Mouse (Mus musculus) cerebellum, postnatal 10 days (tissue): ENCODE data around the gene Misp.

ENCODE experiments used
- DNase-seq, 2 experiments: peaks; one replicate each; pipeline ENCODE4 v3.0.0; 2021; ENCODE audit warnings: mixed read lengths in 2 of 2

Gene Misp

GRCm38 (mm10) chr10:79820782-79821181 lies at the start of gene Misp:
Gene Misp, plus strand, starts transcription at chr10:79820989.
- no peak for DNase-seq

DNA sequence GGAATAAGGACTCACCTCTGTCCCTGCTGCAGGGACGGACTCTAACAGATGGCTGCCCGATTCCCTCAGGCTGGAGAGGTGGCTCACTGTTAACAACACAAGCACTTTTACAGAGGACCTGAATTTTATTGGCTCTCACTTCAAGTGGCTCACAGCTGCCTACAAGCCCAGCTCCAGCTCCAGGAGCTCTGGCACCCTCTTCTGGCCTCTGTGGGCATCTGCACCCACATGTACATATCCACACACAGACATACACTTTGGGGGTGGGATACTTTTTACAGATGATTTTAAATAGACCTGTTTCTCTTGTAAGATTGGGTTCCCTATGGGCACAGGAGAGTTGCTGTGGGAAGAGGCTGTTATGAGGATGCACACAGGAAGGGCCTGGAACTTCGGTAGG lies 48.5 kb upstream of the Misp start:
- DNase-seq: no peak

GRCm38 (mm10) chr10:79773208-79773607 lies 47.6 kb upstream of the Misp start:
- DNase-seq: no peak

DNA sequence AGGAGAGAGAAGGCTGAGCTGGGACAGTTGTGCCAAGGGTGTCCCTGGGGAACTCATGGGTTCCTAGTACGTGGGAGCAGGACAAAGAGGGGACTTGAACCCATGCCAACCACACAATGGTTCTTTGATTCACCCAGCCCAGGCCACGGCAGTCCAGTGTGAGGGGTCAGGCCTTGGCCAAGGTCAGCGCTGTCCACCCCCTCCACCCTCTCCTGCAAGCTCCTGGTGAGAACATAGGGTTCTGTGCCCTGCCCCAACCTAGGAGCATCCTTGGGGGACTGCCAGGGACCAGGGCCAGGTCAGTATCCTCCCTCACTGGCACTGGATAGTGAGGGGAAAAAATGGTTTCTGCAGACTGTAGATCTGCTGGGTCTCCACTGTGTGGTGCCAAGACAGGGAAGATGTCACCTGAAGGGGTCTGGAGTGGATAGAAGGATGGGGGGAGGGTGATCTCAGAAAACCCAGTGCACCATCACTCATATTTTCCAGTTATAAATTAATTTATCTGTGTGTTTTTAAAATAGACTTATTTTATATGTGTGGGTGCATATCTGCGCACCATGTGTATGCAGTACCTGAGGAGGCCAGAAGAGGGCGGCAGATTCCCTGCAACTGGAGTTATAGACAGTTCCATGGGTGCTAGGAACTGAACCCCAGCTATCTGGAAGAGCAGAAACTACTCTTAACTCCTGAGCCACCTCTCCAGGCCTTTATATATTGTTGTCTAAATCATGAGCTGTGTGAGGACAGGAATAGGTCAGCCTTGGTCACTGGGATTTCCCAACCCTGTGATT lies 46.1 kb upstream of the Misp start:
- DNase-seq: peak in 1 of 2 experiments; percentile 39

- no peak for DNase-seq
These were observed 43.7 kb upstream of the Misp start, which contains the start of gene Fstl3 for GRCm38 (mm10) chr10:79777103-79777531. Gene Fstl3, plus strand, starts transcription at chr10:79777272.

GRCm38 (mm10) chr10:79778006-79778405 lies 42.8 kb upstream of the Misp start:
- peak; percentile 82 to 88 for DNase-seq

DNA sequence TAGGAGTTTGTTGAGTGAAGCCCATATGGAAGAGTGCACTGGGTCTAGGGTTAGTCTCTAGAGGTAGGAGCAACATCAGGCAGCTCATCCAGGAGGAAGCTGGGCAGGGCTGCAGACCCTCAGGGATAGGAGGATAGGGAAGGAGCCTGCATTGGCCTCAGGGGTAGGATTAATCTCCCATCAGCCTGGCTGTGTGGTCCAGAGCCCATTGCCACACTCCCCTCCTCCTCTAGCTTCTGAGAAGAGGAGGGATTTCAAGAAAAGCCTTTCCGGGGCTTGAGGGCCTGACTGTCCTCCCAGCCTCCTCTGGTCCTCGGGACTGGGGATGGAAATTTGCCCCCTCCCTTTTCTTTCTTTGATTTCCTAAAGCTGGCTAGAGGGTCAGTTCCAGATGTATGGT lies 41.6 kb upstream of the Misp start:
- DNase-seq: no peak

DNA sequence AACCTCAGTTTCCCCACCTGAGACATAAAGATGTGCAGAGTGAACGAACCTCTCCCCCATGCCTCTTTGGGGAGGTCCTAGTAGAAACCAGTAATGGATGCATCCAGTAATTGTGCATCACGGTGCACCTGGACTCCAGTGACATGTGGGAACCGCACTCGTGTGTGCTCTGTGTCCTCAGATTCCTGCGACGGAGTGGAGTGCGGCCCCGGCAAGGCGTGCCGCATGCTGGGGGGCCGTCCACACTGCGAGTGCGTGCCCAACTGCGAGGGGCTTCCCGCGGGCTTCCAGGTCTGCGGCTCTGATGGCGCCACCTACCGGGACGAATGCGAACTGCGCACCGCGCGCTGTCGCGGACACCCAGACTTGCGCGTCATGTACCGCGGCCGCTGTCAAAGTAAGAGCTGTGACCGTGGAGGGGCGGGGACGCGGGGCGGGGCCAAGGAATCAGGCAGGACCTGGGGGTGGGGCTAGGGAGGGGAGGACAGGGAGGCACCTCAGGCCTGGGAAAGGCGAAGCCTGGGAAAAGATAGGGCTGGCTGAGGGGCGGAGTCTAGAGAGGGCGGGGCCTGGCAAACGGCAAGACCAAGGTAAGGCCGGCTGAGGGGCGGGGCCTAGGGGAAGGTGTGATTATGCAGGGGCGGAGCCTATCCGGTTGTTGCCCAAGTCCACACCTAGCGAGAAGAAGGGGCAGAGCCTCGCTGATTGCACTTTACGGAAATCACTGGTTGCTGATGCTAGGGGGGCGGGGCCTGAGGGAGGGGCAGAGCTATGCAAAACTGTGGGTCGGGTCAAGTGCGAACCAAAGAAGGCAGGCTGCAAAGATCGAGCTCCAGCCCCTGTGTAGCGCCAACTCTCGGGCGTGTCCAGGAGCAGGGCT lies 40.8 kb upstream of the Misp start:
- DNase-seq: peak; percentile 98

GRCm38 (mm10) chr10:79780664-79781015 lies 40.1 kb upstream of the Misp start:
- DNase-seq: peak; percentile 79 to 80

DNA sequence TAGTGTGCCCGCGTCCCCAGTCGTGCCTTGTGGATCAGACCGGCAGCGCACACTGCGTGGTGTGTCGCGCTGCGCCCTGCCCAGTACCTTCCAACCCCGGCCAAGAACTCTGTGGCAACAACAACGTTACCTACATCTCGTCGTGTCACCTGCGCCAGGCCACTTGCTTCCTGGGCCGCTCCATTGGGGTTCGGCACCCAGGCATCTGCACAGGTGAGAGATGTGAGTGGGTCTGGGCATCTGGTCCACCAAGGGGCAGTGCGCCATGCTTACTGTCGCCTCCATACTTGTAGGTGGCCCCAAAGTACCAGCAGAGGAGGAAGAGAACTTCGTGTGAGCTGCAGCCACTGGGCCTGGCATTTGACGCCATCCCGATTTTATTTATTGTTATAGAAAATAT lies 39.6 kb upstream of the Misp start:
- peak; percentile 38 to 39 for DNase-seq

DNA sequence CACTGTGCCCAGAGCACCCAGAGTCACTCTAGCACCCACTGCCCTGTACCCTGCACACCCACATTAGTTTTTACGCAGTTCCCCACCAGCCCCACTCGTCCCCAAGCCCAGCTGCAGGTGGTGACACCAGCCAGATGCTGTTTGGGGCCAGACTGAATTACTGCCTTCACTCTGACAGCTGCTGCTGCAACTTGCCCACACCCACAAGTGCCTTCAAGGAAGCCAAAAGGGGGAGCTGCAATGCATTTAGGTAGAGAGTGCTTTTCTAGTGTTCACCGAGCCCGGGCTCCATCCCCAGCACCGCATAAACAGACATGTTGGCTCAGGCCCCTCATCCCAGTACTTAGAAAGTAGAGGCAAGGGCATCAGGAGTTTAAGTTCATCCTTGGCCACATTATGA lies 38.8 kb upstream of the Misp start:
- DNase-seq: no peak

- no peak for DNase-seq
These were observed 37.7 kb upstream of the Misp start for GRCm38 (mm10) chr10:79783050-79783449.

DNA sequence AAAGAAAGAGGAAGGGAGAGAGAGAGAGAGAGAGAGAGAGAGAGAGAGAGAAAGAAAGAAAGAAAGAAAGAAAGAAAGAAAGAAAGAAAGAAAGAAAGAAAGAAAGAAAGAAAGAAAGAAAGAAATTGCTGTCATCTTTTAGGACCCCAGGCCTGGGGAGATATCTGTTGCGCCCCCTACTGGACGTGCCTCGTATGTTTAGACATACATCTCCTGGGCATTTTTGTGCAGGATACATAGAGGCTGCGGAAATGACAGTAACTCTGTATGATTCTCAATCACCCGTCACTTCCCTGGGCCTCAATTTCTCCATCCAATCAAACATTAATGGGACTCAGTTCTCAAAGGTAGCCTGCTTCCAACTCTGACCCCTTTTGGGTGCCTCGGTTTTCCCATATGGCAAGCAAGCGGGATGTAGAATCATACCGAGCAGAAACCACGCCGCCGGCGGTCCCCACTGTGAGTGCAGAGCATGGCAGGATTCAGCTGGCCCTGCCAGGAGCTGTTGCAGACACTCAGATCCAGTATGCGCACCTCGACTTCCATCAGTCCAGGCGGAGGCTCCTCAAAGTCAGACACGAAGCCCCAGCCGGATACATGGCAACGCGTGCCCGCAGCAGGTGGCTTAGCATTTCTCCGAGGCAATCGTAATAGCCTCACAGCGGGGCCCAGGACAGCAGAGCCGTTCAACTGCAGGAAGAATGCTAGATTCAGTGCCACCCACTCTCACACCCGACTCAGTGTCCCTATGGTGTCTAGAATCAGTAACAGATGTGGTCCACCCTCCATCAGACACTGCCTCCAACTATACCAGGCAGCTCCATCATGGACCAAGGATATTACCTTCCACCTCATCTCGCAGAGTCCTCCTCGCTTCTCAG lies 36.6 kb upstream of the Misp start:
- peak; percentile 72 to 81 for DNase-seq

GRCm38 (mm10) chr10:79788386-79789158 lies 32.2 kb upstream of the Misp start:
- peak; percentile 89 to 94 for DNase-seq

DNA sequence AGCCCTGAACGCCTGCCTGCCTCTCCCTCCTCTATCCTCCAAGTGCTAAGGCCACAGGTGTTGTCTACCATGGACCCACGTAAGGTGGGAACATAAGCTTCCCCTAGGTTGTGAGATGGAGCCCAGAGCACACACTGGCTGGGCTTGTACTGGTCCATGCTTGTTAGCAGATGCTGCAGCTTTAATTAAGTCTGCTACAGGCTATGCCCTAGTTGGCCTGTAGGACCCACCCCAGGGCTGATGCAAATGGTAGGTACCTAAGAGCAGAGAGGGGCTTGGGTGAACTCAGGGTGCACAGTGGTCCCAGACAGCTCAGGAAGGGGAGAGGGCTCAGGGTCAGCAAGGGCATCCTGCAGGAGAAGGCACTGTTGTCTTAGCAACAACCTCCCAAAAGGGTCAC lies 31.2 kb upstream of the Misp start:
- DNase-seq: no peak

DNA sequence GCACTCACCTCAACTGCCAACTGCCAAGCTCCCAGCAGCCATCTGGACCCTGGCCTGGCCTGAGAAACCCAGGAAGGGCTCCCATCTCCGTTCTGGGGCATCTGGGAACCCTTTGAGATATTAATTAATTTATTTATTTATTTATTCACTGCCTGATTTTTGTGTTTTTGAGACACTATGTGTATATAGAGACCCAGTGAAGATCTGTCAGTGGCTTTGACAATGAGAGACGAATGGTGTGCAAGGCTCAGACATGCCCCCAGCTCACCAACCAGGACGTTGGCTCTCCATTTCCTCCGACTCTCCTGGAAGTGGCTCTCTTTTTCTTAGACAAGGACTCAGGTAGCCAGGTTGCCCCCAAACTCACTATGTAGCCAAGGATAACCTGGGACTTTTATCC lies 29.9 kb upstream of the Misp start, which contains the start of gene Prss57:
Gene Prss57, minus strand, starts transcription at position 101 of the 400 bp plus-strand sequence.
- no peak for DNase-seq

DNA sequence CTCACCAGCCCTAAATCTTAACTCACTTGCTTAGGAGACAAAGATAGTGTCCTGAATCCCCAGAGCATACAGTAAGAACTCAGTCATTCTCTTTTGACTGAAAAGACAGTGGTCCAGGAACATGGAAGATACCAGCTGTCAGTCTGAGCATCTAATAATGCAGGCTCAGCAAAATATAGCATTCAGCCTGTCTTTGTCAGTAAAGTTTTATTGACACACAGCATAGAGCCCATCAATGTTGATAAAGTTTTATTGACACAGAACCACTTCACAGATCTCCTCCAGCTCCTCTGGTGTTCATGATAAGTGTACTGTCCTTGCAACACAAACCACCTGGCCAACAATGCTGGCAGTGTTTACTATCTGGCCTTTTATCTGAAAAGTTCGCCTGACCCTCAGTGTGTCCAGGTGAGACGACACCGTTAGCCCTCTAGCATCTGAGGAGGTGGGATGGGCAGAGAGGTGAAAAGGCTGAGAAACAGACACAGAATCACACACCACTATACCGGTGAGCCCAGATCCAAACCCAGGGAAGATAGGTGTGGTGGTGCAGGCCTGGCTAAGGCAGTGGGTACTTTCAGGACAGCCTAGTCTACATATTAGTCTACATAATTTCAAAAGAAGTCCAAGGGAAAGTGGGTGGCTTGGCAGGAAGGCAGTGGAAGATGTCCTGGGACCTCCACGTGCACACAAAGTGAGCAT lies 28.3 kb upstream of the Misp start:
- DNase-seq: no peak

- peak; percentile 93 to 94 for DNase-seq
These were observed 27.6 kb upstream of the Misp start, which contains the start of gene Palm for GRCm38 (mm10) chr10:79793051-79793737. Gene Palm, plus strand, starts transcription at chr10:79793572.

GRCm38 (mm10) chr10:79793738-79794490 lies 26.9 kb upstream of the Misp start:
- peak; percentile 67 to 71 for DNase-seq

- DNase-seq: peak; percentile 57 to 62
These were observed 26.3 kb upstream of the Misp start for GRCm38 (mm10) chr10:79794491-79794931.
